Mouse (Mus musculus): ENCODE results near the gene Id1. TPM values are rescaled to one million over a fixed set of nuclear protein-coding genes. Genes with fewer than 3 reads are reported as not detected.

The Id1 gene
- polyA plus RNA-seq, 1 experiment from 2014 or later = 124 TPM

DNA sequence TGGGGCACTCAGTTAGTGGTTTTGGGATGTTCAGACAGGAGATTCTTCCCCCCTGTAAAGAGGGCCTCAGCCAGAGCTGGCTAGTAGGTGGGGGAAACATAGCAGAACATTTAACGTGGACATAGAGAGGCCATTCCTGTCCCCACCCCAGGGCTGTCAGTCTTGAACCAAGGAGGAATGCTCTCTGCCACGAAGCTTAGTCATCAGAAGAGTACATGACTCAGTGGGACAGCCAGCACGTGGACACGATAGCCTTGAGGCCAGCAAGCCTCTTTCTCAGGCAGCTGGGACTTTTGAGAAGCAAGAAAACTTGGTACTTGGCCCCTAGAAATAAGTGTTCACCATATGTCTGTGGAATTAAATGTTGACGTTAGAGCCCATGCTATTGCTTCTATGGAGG, 46.6 kb downstream of the Id1 start:
- no peaks in the 10 kb centered on the region for H3K27me3 ChIP-seq (ENCODE audit: insufficient read depth, poor library complexity, severe bottlenecking)
- peak overlapping the region; percentile 70; the same call in 1 of the 2 replicates for H3K27ac ChIP-seq
- H3K4me1 ChIP-seq = peaks cover 67% of the 10 kb centered on the region
- no peak for DNase-seq (ENCODE audit: low spot score)
- no peaks in the 10 kb centered on the region for H3K9me3 ChIP-seq
- H3K4me3 ChIP-seq = no peak overlapping the region
- 57% methylated on average over 5 of the region's 5 CpGs for WGBS
- H3K36me3 ChIP-seq = peaks cover 32% of the 10 kb centered on the region

DNA sequence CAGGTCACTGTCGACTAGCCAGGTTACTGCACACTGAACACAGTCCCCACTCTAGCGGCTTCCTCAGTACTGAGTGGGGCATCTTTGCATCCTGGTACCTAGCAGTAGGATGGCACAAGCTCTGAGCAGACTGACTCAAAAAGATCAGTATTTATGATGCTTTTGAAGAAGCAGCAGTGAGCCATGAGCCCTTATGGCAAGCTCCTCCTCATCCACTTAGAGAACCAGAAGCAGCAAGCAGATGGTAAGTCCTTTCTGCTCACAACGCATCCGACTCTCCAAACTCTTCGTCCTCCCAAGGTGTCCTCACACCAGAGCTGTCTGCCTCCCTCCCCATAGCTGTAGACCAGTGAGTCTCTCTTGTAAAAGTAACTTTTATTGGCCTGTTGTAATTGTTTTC, 47.2 kb downstream of the Id1 start:
- no peak for DNase-seq (ENCODE audit: low spot score)
- Histone ChIP-seq H3K36me3 (peaks cover 32% of the 10 kb centered on the region), H3K4me1 (peaks cover 73% of the 10 kb centered on the region), H3K9me3 (no peaks in the 10 kb centered on the region), H3K27ac (peak overlapping the region; percentile 70), H3K4me3 (no peak overlapping the region), H3K27me3 (ENCODE audit: insufficient read depth, poor library complexity, severe bottlenecking) (no peaks in the 10 kb centered on the region)
- 86% methylated on average over 5 of the region's 5 CpGs for WGBS

DNA sequence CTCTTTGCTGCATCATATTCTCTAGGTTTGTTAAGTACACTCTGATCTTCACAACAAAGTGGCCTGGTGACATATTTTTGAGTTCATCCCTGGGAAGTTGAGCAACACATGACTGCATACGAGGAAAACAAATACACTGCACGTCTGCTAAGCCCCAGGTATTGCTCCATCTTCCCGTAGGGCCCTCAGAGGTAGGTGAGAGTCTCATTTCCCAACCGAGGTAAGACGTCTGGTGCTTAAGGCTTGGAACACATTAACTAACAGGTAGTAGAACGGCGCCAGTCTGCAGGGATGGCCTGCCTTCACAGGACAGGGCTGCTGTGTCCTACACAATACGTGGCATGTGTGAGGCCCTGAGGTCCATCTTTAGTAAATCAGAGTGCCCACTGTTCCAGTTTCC, 48.6 kb downstream of the Id1 start:
- no peak overlapping the region for H3K4me3 ChIP-seq
- WGBS = 95% methylated on average over 8 of the region's 8 CpGs
- H3K36me3 ChIP-seq = peaks cover 26% of the 10 kb centered on the region
- H3K27me3 ChIP-seq (ENCODE audit: insufficient read depth, poor library complexity, severe bottlenecking) = no peaks in the 10 kb centered on the region
- H3K27ac ChIP-seq = peak overlapping the region; percentile 90
- H3K4me1 ChIP-seq = peaks cover 81% of the 10 kb centered on the region
- no peak for DNase-seq (ENCODE audit: low spot score)
- no peaks in the 10 kb centered on the region for H3K9me3 ChIP-seq

DNA sequence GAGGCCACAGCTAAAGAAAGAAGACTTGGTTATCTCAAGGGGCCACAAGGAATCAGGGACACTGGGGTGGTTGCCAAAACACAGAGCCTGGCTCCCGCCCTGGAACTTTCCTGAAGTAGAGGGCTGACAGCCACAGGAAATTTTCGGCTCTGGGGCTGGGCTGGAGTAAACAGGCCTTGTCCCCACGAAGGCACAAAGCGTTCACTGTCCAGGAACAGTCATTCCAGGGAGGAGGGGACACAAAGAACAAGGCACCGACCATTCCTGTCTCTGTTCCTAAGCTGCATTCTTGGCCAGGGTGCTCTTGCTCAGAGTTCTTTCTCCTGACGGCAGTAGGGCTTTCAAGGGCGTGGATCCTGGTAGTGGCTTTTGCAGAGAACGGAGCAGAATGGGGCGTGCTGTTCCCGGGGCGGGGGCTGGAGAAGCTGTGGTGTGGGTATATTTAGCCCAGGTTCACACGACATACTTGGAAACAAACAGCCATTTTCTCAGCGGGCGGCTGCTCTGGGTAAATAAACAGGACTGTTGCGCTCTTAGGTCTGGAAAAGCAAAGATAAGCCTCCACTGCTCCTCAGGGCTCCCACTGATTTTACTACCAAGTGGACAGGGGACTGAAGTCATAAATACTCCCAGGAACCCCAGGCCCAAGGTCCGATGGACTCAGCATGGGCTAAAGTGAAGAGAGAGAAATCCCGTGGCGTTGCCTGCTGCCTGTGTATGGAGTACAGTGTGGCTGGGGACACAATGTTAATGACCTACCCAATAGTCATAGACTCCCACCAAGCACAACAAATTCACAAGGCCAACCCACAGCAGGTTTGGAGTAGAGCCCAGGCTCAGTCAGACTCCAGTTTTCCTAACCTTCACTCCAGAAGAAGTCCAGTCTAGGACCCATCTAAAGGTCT, 49.6 kb downstream of the Id1 start:
- WGBS = 13% methylated on average over 18 of the region's 18 CpGs
- no peaks in the 10 kb centered on the region for H3K9me3 ChIP-seq
- H3K4me3 ChIP-seq = peak overlapping the region; percentile 42
- H3K27ac ChIP-seq = peak overlapping the region; percentile 90
- peaks cover 85% of the 10 kb centered on the region for H3K4me1 ChIP-seq
- H3K36me3 ChIP-seq = peaks cover 29% of the 10 kb centered on the region
- H3K27me3 ChIP-seq (ENCODE audit: insufficient read depth, poor library complexity, severe bottlenecking) = no peaks in the 10 kb centered on the region
- DNase-seq (ENCODE audit: low spot score) = peak; percentile 91

Small RNA genes lying within 50 kb of the gene (microRNA-seq; reads per million reads assigned to microRNA genes)
- gene Gm23802 = not detected

Other genes with a start within 250 kb of the Id1 start
- gene Defb22, start 246.1 kb upstream of the Id1 start, polyA plus RNA-seq (2016; fragmentation: Nextera tagmentation; extraction: Ambion mirVana) = not detected in 2 replicates
- gene Defb26, start 224.6 kb upstream of the Id1 start, polyA plus RNA-seq (2016; fragmentation: Nextera tagmentation; extraction: Ambion mirVana) = not detected in 2 replicates
- not detected in 2 replicates for gene Defb28, start 218.0 kb upstream of the Id1 start, polyA plus RNA-seq (2016; fragmentation: Nextera tagmentation; extraction: Ambion mirVana)
- gene Defb29, start 196.2 kb upstream of the Id1 start, polyA plus RNA-seq (2016; fragmentation: Nextera tagmentation; extraction: Ambion mirVana) = not detected in 2 replicates
- gene Gm17416, start 166.9 kb upstream of the Id1 start, polyA plus RNA-seq (2016; fragmentation: Nextera tagmentation; extraction: Ambion mirVana) = not detected in 2 replicates
- not detected in 2 replicates for gene Defb21, start 163.5 kb upstream of the Id1 start, polyA plus RNA-seq (2016; fragmentation: Nextera tagmentation; extraction: Ambion mirVana)
- gene Defb19, start 155.9 kb upstream of the Id1 start, polyA plus RNA-seq (2016; fragmentation: Nextera tagmentation; extraction: Ambion mirVana) = 0.40 and 0.58 TPM in 2 replicates
- gene Defb45, start 136.9 kb upstream of the Id1 start, polyA plus RNA-seq (2016; fragmentation: Nextera tagmentation; extraction: Ambion mirVana) = not detected in 2 replicates
- gene Defb36, start 131.9 kb upstream of the Id1 start, polyA plus RNA-seq (2016; fragmentation: Nextera tagmentation; extraction: Ambion mirVana) = not detected in 2 replicates
- gene Defb25, start 113.2 kb upstream of the Id1 start, polyA plus RNA-seq (2016; fragmentation: Nextera tagmentation; extraction: Ambion mirVana) = 0.67 TPM in 1 of 2 replicates, not detected in the other
- gene Rem1, start 109.3 kb upstream of the Id1 start, polyA plus RNA-seq (2016; fragmentation: Nextera tagmentation; extraction: Ambion mirVana) = 4.9 and 5.1 TPM in 2 replicates
- gene H13, start 66.8 kb upstream of the Id1 start, polyA plus RNA-seq (2016; fragmentation: Nextera tagmentation; extraction: Ambion mirVana) = 84.1 and 103 TPM in 2 replicates
- 28.0 and 33.2 TPM in 2 replicates for gene Mcts2, start 49.2 kb upstream of the Id1 start, polyA plus RNA-seq (2016; fragmentation: Nextera tagmentation; extraction: Ambion mirVana)
- gene Cox4i2, start 17.9 kb downstream of the Id1 start, polyA plus RNA-seq (2016; fragmentation: Nextera tagmentation; extraction: Ambion mirVana) = 18.8 and 21.1 TPM in 2 replicates
- 72.8 and 76.2 TPM in 2 replicates for gene Bcl2l1, start 95.5 kb downstream of the Id1 start, polyA plus RNA-seq (2016; fragmentation: Nextera tagmentation; extraction: Ambion mirVana)
- 74.7 and 97.0 TPM in 2 replicates for gene Tpx2, start 111.7 kb downstream of the Id1 start, polyA plus RNA-seq (2016; fragmentation: Nextera tagmentation; extraction: Ambion mirVana)
- gene Mylk2, start 175.1 kb downstream of the Id1 start, polyA plus RNA-seq (2016; fragmentation: Nextera tagmentation; extraction: Ambion mirVana) = 0.05 and 0.07 TPM in 2 replicates
- 0.21 and 0.36 TPM in 2 replicates for gene Foxs1, start 197.0 kb downstream of the Id1 start, polyA plus RNA-seq (2016; fragmentation: Nextera tagmentation; extraction: Ambion mirVana)
- gene Dusp15, start 215.4 kb downstream of the Id1 start, polyA plus RNA-seq (2016; fragmentation: Nextera tagmentation; extraction: Ambion mirVana) = 0.04 TPM in 2 replicates
- gene Ttll9, start 226.2 kb downstream of the Id1 start, polyA plus RNA-seq (2016; fragmentation: Nextera tagmentation; extraction: Ambion mirVana) = 0.47 and 0.85 TPM in 2 replicates